8 mouse cellular contexts compared by ENCODE assay signal in genomic region chr10:94408356-94409146, GRCm38 (mm10).
A peak's percentile ranks its signal among the peaks of the same experiment; 100 is the strongest.
DNase-seq lines count a peak whose midpoint lies in the region; ATAC-seq and TF ChIP-seq lines count a peak whose summit lies in the region.

No protein-coding gene starts in this region.

- ATAC-seq in frontal cortex, adult (ENCODE audit: low TSS enrichment), result peak; percentile 92
- peak; percentile 52; the same call in 1 of the 2 replicates for ATAC-seq in lung, embryonic 15.5 days (ENCODE audit: borderline replicate concordance, extremely low read depth, low FRiP score, low TSS enrichment)

- peak; percentile 80; the same call in 1 of the 2 replicates for TF ChIP-seq CTCF in thymus, adult 2 months (IDR thresholded peaks at IDR 0.05; ENCODE audit: borderline replicate concordance, control insufficient read depth, extremely low read depth, insufficient read depth, low read length, poor library complexity)

- no peaks in the 10 kb centered on the region for H3K9me3 ChIP-seq in hindbrain, embryonic 10.5 days
- H3K9me3 ChIP-seq in lung, embryonic 15.5 days, result no peaks in the 10 kb centered on the region

- peak overlapping the region; percentile 41 for H3K4me3 ChIP-seq in hindbrain, embryonic 10.5 days
- H3K4me3 ChIP-seq in lung, embryonic 15.5 days, result peak overlapping the region; percentile 34
- H3K4me3 ChIP-seq in thymus, adult 2 months (ENCODE audit: control insufficient read depth, insufficient read depth, low read length), result peak overlapping the region; percentile 50

- peaks cover 15% of the 10 kb centered on the region for H3K4me1 ChIP-seq in hindbrain, embryonic 10.5 days (replicated peaks)
- H3K4me1 ChIP-seq in lung, embryonic 15.5 days, result peaks cover 16% of the 10 kb centered on the region
- no peaks in the 10 kb centered on the region for H3K4me1 ChIP-seq in thymus, adult 2 months (replicated peaks; ENCODE audit: control insufficient read depth, insufficient read depth, low read length)

- peak overlapping the region; percentile 51; the same call in 1 of the 2 replicates for H3K27ac ChIP-seq in hindbrain, embryonic 10.5 days
- H3K27ac ChIP-seq in lung, embryonic 15.5 days, result no peak overlapping the region
- H3K27ac ChIP-seq in thymus, adult 2 months (ENCODE audit: control insufficient read depth, insufficient read depth, low read length), result no peak overlapping the region

- peak; percentile 71 for DNase-seq in Muller cell, postnatal 12 days (ENCODE audit: inconsistent ontology term)
- DNase-seq in cerebellum, adult 8-10 months, result peak; percentile 69
- DNase-seq in hindbrain, embryonic 10.5 days (ENCODE audit: low spot score), result peak; percentile 76
- peak; percentile 83 for DNase-seq in layer of hippocampus, adult 9-10 months (ENCODE audit: low spot score)
- DNase-seq in ovary, adult 18-20 months (ENCODE audit: low spot score), result peak; percentile 45
- DNase-seq in thymus, adult 2 months, result peak; percentile 67

- H3K27me3 ChIP-seq in hindbrain, embryonic 10.5 days (ENCODE audit: insufficient read depth, poor library complexity, severe bottlenecking), result no peaks in the 10 kb centered on the region; the same call in 1 of the 2 replicates
- H3K27me3 ChIP-seq in lung, embryonic 15.5 days, result peaks cover 7% of the 10 kb centered on the region
- no peaks in the 10 kb centered on the region for H3K27me3 ChIP-seq in thymus, adult 2 months (ENCODE audit: control insufficient read depth, insufficient read depth, low read length)

- no peak for TF ChIP-seq POLR2A in thymus, adult 2 months (IDR thresholded peaks at IDR 0.05; ENCODE audit: control insufficient read depth, extremely low read depth, insufficient read depth, low read length, poor library complexity)

- peak overlapping the region; percentile 60 for H3K4me2 ChIP-seq in lung, embryonic 15.5 days

- 31% methylated on average over 22 of the region's 22 CpGs for WGBS in hindbrain, embryonic 10.5 days
- WGBS in lung, embryonic 15.5 days, result 17% methylated on average over 22 of the region's 22 CpGs
- 28% methylated on average over 22 of the region's 22 CpGs for WGBS in thymus, adult 2 months

- H3K36me3 ChIP-seq in hindbrain, embryonic 10.5 days, result no peaks in the 10 kb centered on the region
- H3K36me3 ChIP-seq in lung, embryonic 15.5 days, result no peaks in the 10 kb centered on the region
- H3K36me3 ChIP-seq in thymus, adult 2 months (ENCODE audit: control insufficient read depth, insufficient read depth, low read length), result no peaks in the 10 kb centered on the region

- peak overlapping the region; percentile 28; the same call in 1 of the 2 replicates for H3K9ac ChIP-seq in lung, embryonic 15.5 days
